Mouse (Mus musculus): ENCODE data around the gene Carmil1.
"Not testable (repeated sequence)": the region's sequence is repeated elsewhere in the genome, so short reads cannot be mapped to it uniquely, and the experiment has no call there.

Carmil1 gene

GRCm38 (mm10) chr13:24104611-24105339, 175.8 kb downstream of the Carmil1 start:
- DNase-seq (ENCODE audit: low spot score in 2 of 2): not testable (repeated sequence)

- no peak for DNase-seq (ENCODE audit: low spot score in 2 of 2)
Observed at GRCm38 (mm10) chr13:24104016-24104415, 176.6 kb downstream of the Carmil1 start.

GRCm38 (mm10) chr13:24103152-24103551, 177.4 kb downstream of the Carmil1 start:
- no peak for DNase-seq (ENCODE audit: low spot score in 2 of 2)

GRCm38 (mm10) chr13:24102256-24102655, 178.3 kb downstream of the Carmil1 start:
- no peak for DNase-seq (ENCODE audit: low spot score in 2 of 2)

- no peak for DNase-seq (ENCODE audit: low spot score in 2 of 2)
Observed at GRCm38 (mm10) chr13:24101157-24102130, 179.2 kb downstream of the Carmil1 start.

- DNase-seq (ENCODE audit: low spot score in 2 of 2): no peak
Observed at GRCm38 (mm10) chr13:24100516-24101094, 180.0 kb downstream of the Carmil1 start.

- DNase-seq (ENCODE audit: low spot score in 2 of 2): no peak
Observed at GRCm38 (mm10) chr13:24096573-24096972, 184.0 kb downstream of the Carmil1 start.

- DNase-seq (ENCODE audit: low spot score in 2 of 2): no peak
Observed at GRCm38 (mm10) chr13:24094825-24095547, 185.6 kb downstream of the Carmil1 start.

- no peak for DNase-seq (ENCODE audit: low spot score in 2 of 2)
Observed at GRCm38 (mm10) chr13:24093108-24093507, 187.5 kb downstream of the Carmil1 start.

GRCm38 (mm10) chr13:24092073-24092472, 188.5 kb downstream of the Carmil1 start:
- no peak for DNase-seq (ENCODE audit: low spot score in 2 of 2)

GRCm38 (mm10) chr13:24082153-24082552, 198.4 kb downstream of the Carmil1 start:
- no peak for DNase-seq (ENCODE audit: low spot score in 2 of 2)

GRCm38 (mm10) chr13:24081698-24082097, 198.9 kb downstream of the Carmil1 start:
- DNase-seq (ENCODE audit: low spot score in 2 of 2): no peak

- no peak for DNase-seq (ENCODE audit: low spot score in 2 of 2)
Observed at GRCm38 (mm10) chr13:24072588-24072987, 208.0 kb downstream of the Carmil1 start.

- no peak for DNase-seq (ENCODE audit: low spot score in 2 of 2)
Observed at GRCm38 (mm10) chr13:24067553-24067952, 213.0 kb downstream of the Carmil1 start.

- DNase-seq (ENCODE audit: low spot score in 2 of 2): no peak
Observed at GRCm38 (mm10) chr13:24065536-24065935, 215.1 kb downstream of the Carmil1 start.

GRCm38 (mm10) chr13:24062770-24063169, 217.8 kb downstream of the Carmil1 start:
- no peak for DNase-seq (ENCODE audit: low spot score in 2 of 2)

- DNase-seq (ENCODE audit: low spot score in 2 of 2): no peak
Observed at GRCm38 (mm10) chr13:24055072-24055869, 225.3 kb downstream of the Carmil1 start.

GRCm38 (mm10) chr13:24051496-24051895, 229.1 kb downstream of the Carmil1 start:
- DNase-seq (ENCODE audit: low spot score in 2 of 2): no peak

- no peak for DNase-seq (ENCODE audit: low spot score in 2 of 2)
Observed at GRCm38 (mm10) chr13:24050330-24050729, 230.3 kb downstream of the Carmil1 start.

- DNase-seq (ENCODE audit: low spot score in 2 of 2): peak; percentile 58 to 71
Observed at GRCm38 (mm10) chr13:24049267-24050034, 231.1 kb downstream of the Carmil1 start.
